Mouse (Mus musculus): Measurements from ENCODE around the gene Cc2d1a. TPM values are rescaled to one million over a fixed set of nuclear protein-coding genes. Genes with fewer than 3 reads are reported as not detected.

Gene Cc2d1a
- polyA plus RNA-seq (2015; fragmentation: Nextera tagmentation; extraction: Ambion mirVana): 14.5 and 15.3 TPM in 2 replicates

GRCm38 (mm10) chr8:84147769-84148530 lies at the start of gene Cc2d1a, which contains the start of gene 4930432K21Rik:
Gene Cc2d1a, minus strand, starts transcription at chr8:84147936.
Gene 4930432K21Rik, plus strand, starts transcription at chr8:84148025.
- H3K4me3 ChIP-seq: peak within 1 kb of the TSS; percentile 82
- H3K4me1 ChIP-seq: peaks cover 27% of the 10 kb centered on the region
- H3K27ac ChIP-seq (replicated peaks): 0 out of 2 replicates have a peak within 1 kb of the TSS, but pooled peaks have one; percentile 20
- H3K27me3 ChIP-seq (replicated peaks): no peaks in the 10 kb centered on the region
- H3K36me3 ChIP-seq: peaks cover 15% of the 10 kb centered on the region
- H3K9ac ChIP-seq: peak within 1 kb of the TSS; percentile 97
- ATAC-seq (ENCODE audit: extremely low read depth, insufficient number of reproducible peaks, low FRiP score, low TSS enrichment): peak; percentile 88
- H3K4me2 ChIP-seq: peak within 1 kb of the TSS; percentile 97
- WGBS: 16% methylated on average over 49 of the region's 49 CpGs
- no peaks in the 10 kb centered on the region for H3K9me3 ChIP-seq

- Histone ChIP-seq H3K27me3 (replicated peaks) (no peaks in the 10 kb centered on the region), H3K9ac (peak overlapping the region; percentile 97), H3K4me3 (peak overlapping the region; percentile 60), H3K36me3 (0 out of 2 replicates have a peak, but pooled peaks cover 4% of the 10 kb centered on the region), H3K4me1 (peaks cover 55% of the 10 kb centered on the region), H3K4me2 (peak overlapping the region; percentile 72), H3K27ac (replicated peaks) (peak overlapping the region; percentile 97), H3K9me3 (no peaks in the 10 kb centered on the region)
- ATAC-seq (ENCODE audit: extremely low read depth, insufficient number of reproducible peaks, low FRiP score, low TSS enrichment): peak; percentile 26; the same call in 1 of the 2 replicates
- 3% methylated on average over 43 of the region's 43 CpGs for WGBS
These were observed 49.6 kb upstream of the Cc2d1a start for GRCm38 (mm10) chr8:84197141-84197921.

GRCm38 (mm10) chr8:84194224-84194743 lies 46.5 kb upstream of the Cc2d1a start:
- Histone ChIP-seq H3K4me1 (peaks cover 51% of the 10 kb centered on the region), H3K9ac (no peak overlapping the region), H3K27ac (replicated peaks) (no peak overlapping the region), H3K9me3 (no peaks in the 10 kb centered on the region), H3K4me2 (no peak overlapping the region), H3K27me3 (replicated peaks) (no peaks in the 10 kb centered on the region), H3K4me3 (no peak overlapping the region), H3K36me3 (no peaks in the 10 kb centered on the region)
- WGBS: 70% methylated on average over 3 of the region's 3 CpGs
- ATAC-seq (ENCODE audit: extremely low read depth, insufficient number of reproducible peaks, low FRiP score, low TSS enrichment): no peak

DNA sequence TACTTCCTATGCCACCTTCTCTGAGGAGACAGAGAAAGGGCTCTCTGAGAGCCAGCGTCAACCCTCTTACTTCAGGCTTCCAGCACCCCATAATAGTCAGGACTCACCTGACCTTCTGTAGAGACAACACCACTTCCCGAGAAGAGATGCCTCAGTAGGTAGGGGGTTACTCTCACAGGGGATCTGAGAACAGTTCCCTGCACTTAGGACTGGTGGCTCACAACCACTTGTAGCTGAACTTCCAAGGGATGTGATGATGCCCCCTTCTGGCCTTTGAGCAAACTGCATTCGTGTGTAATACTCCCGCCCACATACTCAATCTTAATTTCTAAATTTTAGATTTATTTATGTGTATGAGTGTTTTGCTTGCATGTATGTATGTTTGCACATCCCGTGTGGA lies 45.8 kb upstream of the Cc2d1a start:
- H3K9ac ChIP-seq: no peak overlapping the region
- H3K9me3 ChIP-seq: no peaks in the 10 kb centered on the region
- no peaks in the 10 kb centered on the region for H3K27me3 ChIP-seq (replicated peaks)
- H3K4me3 ChIP-seq: no peak overlapping the region; the same call in 1 of the 2 replicates
- peaks cover 43% of the 10 kb centered on the region for H3K4me1 ChIP-seq
- peak overlapping the region; percentile 71 for H3K4me2 ChIP-seq
- no peaks in the 10 kb centered on the region for H3K36me3 ChIP-seq
- no peak for ATAC-seq (ENCODE audit: extremely low read depth, insufficient number of reproducible peaks, low FRiP score, low TSS enrichment)
- H3K27ac ChIP-seq (replicated peaks): peak overlapping the region; percentile 97
- WGBS: 74% methylated on average over 5 of the region's 5 CpGs

DNA sequence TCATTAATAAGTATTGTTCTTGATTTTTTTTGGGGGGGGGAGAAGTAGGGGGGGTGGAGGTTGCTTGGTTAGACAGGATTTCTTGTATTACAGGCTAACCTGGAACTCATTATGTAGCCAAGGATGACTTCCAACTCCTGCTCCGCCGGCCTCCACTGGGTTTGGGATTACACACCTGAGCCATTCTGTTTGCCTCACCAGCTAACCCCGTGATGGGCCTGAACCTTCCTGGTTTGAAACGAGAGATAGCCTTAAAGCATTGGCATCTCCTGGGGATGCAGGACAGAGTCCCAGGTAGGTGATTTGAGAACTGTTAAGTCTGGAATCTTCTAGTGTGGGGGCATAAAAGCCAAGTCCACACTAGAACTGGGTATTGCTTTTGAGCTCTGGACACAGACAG lies 45.4 kb upstream of the Cc2d1a start:
- Histone ChIP-seq H3K9ac (no peak overlapping the region; the same call in 1 of the 2 replicates), H3K27me3 (replicated peaks) (no peaks in the 10 kb centered on the region), H3K4me3 (peak overlapping the region; percentile 40; the same call in 1 of the 2 replicates), H3K9me3 (no peaks in the 10 kb centered on the region), H3K36me3 (no peaks in the 10 kb centered on the region), H3K4me2 (peak overlapping the region; percentile 71), H3K4me1 (peaks cover 39% of the 10 kb centered on the region), H3K27ac (replicated peaks) (peak overlapping the region; percentile 97)
- ATAC-seq (ENCODE audit: extremely low read depth, insufficient number of reproducible peaks, low FRiP score, low TSS enrichment): no peak
- WGBS: 67% methylated on average over 4 of the region's 4 CpGs

DNA sequence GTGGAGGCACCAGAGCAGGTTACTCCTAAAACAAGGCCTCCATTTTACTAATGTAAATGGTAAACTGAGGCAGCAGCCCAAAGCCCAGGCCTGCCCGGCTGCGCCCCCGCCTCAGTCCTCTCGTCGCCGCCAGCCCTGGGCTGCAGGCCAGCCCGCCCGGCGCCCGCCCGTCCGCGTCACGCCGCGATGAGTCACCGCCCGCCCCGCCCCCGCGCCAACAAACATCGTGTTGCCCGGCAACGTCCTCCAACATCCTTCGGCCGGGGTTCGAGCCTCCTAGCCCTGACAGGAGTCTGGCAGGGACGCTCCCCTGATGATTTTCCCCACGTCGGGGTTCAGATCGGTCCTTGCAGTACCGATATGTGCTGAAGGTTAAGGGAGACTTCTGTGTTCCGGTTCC lies 44.8 kb upstream of the Cc2d1a start:
- Histone ChIP-seq H3K4me3 (peak overlapping the region; percentile 40), H3K36me3 (no peaks in the 10 kb centered on the region), H3K4me2 (peak overlapping the region; percentile 71), H3K27ac (replicated peaks) (peak overlapping the region; percentile 97), H3K9ac (peak overlapping the region; percentile 78), H3K9me3 (no peaks in the 10 kb centered on the region), H3K4me1 (peaks cover 35% of the 10 kb centered on the region), H3K27me3 (replicated peaks) (no peaks in the 10 kb centered on the region)
- WGBS: 2% methylated on average over 33 of the region's 33 CpGs
- peak; percentile 78 for ATAC-seq (ENCODE audit: extremely low read depth, insufficient number of reproducible peaks, low FRiP score, low TSS enrichment)

GRCm38 (mm10) chr8:84192023-84192422 lies 44.3 kb upstream of the Cc2d1a start:
- no peaks in the 10 kb centered on the region for H3K27me3 ChIP-seq (replicated peaks)
- peak overlapping the region; percentile 40 for H3K4me3 ChIP-seq
- ATAC-seq (ENCODE audit: extremely low read depth, insufficient number of reproducible peaks, low FRiP score, low TSS enrichment): peak; percentile 86
- H3K4me1 ChIP-seq: peaks cover 39% of the 10 kb centered on the region
- H3K36me3 ChIP-seq: no peaks in the 10 kb centered on the region
- peak overlapping the region; percentile 97 for H3K27ac ChIP-seq (replicated peaks)
- H3K9me3 ChIP-seq: no peaks in the 10 kb centered on the region
- peak overlapping the region; percentile 71 for H3K4me2 ChIP-seq
- H3K9ac ChIP-seq: peak overlapping the region; percentile 78
- 9% methylated on average over 13 of the region's 13 CpGs for WGBS

GRCm38 (mm10) chr8:84190191-84190867 lies 42.6 kb upstream of the Cc2d1a start:
- ATAC-seq (ENCODE audit: extremely low read depth, insufficient number of reproducible peaks, low FRiP score, low TSS enrichment): no peak
- WGBS: 92% methylated on average over 7 of the region's 7 CpGs

DNA sequence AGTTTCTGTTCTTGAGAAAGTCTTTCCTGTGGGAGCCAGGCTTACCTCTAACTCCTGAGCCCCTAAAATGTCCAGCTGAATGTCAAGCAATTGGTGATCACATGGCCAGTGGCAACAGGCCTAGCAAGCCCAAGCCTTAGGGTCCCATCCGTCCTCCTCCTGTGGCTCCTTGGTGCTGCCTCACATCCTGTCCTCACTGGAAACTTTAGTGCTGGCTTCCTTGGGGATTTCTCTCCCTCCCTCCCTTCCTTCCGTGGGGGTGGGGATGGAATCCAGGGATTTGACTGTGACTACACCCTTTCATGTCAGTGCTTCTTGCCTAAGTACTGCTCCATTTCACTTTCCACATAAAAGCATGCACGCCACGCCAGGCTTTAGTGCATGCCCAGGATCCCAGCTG lies 41.9 kb upstream of the Cc2d1a start:
- Histone ChIP-seq H3K4me1 (peaks cover 47% of the 10 kb centered on the region), H3K27ac (replicated peaks) (peak overlapping the region; percentile 97), H3K36me3 (no peaks in the 10 kb centered on the region), H3K27me3 (replicated peaks) (no peaks in the 10 kb centered on the region; the same call in 1 of the 2 replicates), H3K9me3 (no peaks in the 10 kb centered on the region), H3K4me3 (no peak overlapping the region), H3K9ac (peak overlapping the region; percentile 8; the same call in 1 of the 2 replicates), H3K4me2 (0 out of 2 replicates have a peak overlapping the region, but pooled peaks have one; percentile 5)
- ATAC-seq (ENCODE audit: extremely low read depth, insufficient number of reproducible peaks, low FRiP score, low TSS enrichment): no peak
- 48% methylated on average over 4 of the region's 4 CpGs for WGBS

More at GRCm38 (mm10) chr8:84190191-84190867, 42.6 kb upstream of the Cc2d1a start:
- H3K4me2 ChIP-seq: no peak overlapping the region
- no peak overlapping the region for H3K4me3 ChIP-seq
- no peaks in the 10 kb centered on the region for H3K27me3 ChIP-seq (replicated peaks)
- peak overlapping the region; percentile 97 for H3K27ac ChIP-seq (replicated peaks)
- H3K9me3 ChIP-seq: no peaks in the 10 kb centered on the region
- no peaks in the 10 kb centered on the region for H3K36me3 ChIP-seq
- peaks cover 43% of the 10 kb centered on the region for H3K4me1 ChIP-seq
- H3K9ac ChIP-seq: no peak overlapping the region

DNA sequence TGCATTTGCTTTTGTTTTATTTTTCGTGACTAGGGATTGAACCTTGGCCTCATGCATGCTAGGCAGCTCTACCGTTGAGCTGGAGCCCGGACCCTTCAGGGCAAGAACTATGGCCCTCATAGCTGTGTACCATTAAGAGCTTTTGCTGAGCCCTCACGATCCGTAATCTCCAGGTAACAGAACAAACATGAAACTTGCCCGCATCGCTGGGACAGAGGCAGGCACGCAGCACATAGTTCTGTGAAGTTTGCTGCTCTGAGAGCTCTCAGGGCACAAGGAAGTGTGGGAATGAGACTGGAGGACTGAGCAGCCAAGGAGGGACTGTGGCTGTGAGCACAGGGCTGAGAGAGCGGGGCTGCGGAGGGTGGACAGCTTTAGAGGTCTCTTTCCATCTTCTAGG lies 40.9 kb upstream of the Cc2d1a start:
- Histone ChIP-seq H3K4me3 (no peak overlapping the region), H3K27ac (replicated peaks) (0 out of 2 replicates have a peak overlapping the region, but pooled peaks have one; percentile 25), H3K4me2 (no peak overlapping the region), H3K27me3 (replicated peaks) (no peaks in the 10 kb centered on the region; the same call in 1 of the 2 replicates), H3K4me1 (peaks cover 53% of the 10 kb centered on the region), H3K36me3 (no peaks in the 10 kb centered on the region), H3K9ac (no peak overlapping the region), H3K9me3 (no peaks in the 10 kb centered on the region)
- no peak for ATAC-seq (ENCODE audit: extremely low read depth, insufficient number of reproducible peaks, low FRiP score, low TSS enrichment)
- WGBS: 84% methylated on average over 10 of the region's 10 CpGs
